Mouse (Mus musculus): ENCODE measurements around the gene Rrn3.
"Not testable (repeated sequence)": the region's sequence is repeated elsewhere in the genome, so short reads cannot be mapped to it uniquely, and the experiment has no call there.

Gene Rrn3

GRCm38 (mm10) chr16:13780353-13781036 is at the start of gene Rrn3:
Gene Rrn3 (plus strand): TSS chr16:13780708.
- in situ Hi-C loops (cut with MboI, MseI): no loop called here

GRCm38 (mm10) chr16:13732786-13733185 is 47.7 kb upstream of the Rrn3 start:
- in situ Hi-C loops (cut with MboI, MseI): no loop called here

GRCm38 (mm10) chr16:13733518-13734137 is 46.9 kb upstream of the Rrn3 start:
- in situ Hi-C loops (cut with MboI, MseI): no loop called here

GRCm38 (mm10) chr16:13735977-13736376 is 44.5 kb upstream of the Rrn3 start:
- in situ Hi-C loops (cut with MboI, MseI): no loop called here

DNA sequence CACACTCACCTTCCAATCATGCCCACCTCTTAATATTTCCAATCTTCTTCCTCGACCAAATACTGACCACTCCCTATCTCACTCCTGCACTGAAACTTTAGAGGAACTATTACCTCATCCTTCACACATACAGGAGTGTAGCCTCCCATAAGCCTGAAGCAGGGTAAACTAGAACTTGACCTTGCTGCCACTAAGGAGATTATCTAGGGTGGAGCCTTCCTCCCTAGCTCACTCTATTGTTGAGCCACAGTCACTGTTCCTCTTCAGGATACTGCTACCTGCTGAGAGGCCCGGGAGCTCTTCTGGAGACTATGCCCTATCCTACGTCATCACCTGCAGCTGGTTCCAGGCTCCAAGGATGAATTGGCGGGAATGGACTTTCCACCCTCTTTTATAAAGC is 41.5 kb upstream of the Rrn3 start:
- in situ Hi-C loops (cut with MboI, MseI): not testable (repeated sequence)

DNA sequence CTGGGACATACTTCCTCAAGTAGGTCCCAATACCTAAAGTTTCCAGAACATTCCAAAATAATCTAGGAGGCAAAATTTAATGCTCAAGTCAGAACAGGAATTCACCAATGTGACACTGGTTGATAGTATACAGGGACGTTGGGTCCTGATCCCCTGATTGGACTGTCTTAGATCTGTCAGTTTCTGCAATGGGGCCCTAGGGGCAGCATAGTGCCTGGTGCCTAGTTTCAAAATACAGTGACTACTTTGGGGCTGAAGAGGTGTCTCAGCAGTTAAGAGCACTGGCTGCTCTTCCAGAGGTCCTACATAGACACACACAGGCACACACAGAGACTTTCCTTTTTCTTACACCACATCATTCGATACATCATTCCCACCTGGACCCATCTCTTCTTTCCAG is 39.7 kb upstream of the Rrn3 start:
- in situ Hi-C loops (cut with MboI, MseI): no loop called here

- in situ Hi-C loops (cut with MboI, MseI): no loop called here
Observed at GRCm38 (mm10) chr16:13747708-13748107, 32.8 kb upstream of the Rrn3 start.

GRCm38 (mm10) chr16:13748124-13748523 is 32.4 kb upstream of the Rrn3 start:
- in situ Hi-C loops (cut with MboI, MseI): no loop called here

GRCm38 (mm10) chr16:13748813-13749212 is 31.7 kb upstream of the Rrn3 start:
- in situ Hi-C loops (cut with MboI, MseI): not testable (repeated sequence)

GRCm38 (mm10) chr16:13749306-13749705 is 31.2 kb upstream of the Rrn3 start:
- in situ Hi-C loops (cut with MboI, MseI): no loop called here

- in situ Hi-C loops (cut with MboI, MseI): no loop called here
Observed at GRCm38 (mm10) chr16:13749981-13750380, 30.5 kb upstream of the Rrn3 start.

- in situ Hi-C loops (cut with MboI, MseI): no loop called here
Observed at GRCm38 (mm10) chr16:13750626-13751025, 29.9 kb upstream of the Rrn3 start.

GRCm38 (mm10) chr16:13753986-13754385 is 26.5 kb upstream of the Rrn3 start:
- in situ Hi-C loops (cut with MboI, MseI): no loop called here

GRCm38 (mm10) chr16:13754400-13755190 is 25.9 kb upstream of the Rrn3 start:
- in situ Hi-C loops (cut with MboI, MseI): no loop called here

- in situ Hi-C loops (cut with MboI, MseI): no loop called here
Observed at GRCm38 (mm10) chr16:13757823-13758222, 22.7 kb upstream of the Rrn3 start.

GRCm38 (mm10) chr16:13762807-13763206 is 17.7 kb upstream of the Rrn3 start:
- in situ Hi-C loops (cut with MboI, MseI): not testable (repeated sequence)

GRCm38 (mm10) chr16:13764519-13764918 is 16.0 kb upstream of the Rrn3 start:
- in situ Hi-C loops (cut with MboI, MseI): no loop called here

- in situ Hi-C loops (cut with MboI, MseI): no loop called here
Observed at GRCm38 (mm10) chr16:13766367-13766766, 14.1 kb upstream of the Rrn3 start.

- in situ Hi-C loops (cut with MboI, MseI): not testable (repeated sequence)
Observed at GRCm38 (mm10) chr16:13771603-13772002, 8.9 kb upstream of the Rrn3 start.

DNA sequence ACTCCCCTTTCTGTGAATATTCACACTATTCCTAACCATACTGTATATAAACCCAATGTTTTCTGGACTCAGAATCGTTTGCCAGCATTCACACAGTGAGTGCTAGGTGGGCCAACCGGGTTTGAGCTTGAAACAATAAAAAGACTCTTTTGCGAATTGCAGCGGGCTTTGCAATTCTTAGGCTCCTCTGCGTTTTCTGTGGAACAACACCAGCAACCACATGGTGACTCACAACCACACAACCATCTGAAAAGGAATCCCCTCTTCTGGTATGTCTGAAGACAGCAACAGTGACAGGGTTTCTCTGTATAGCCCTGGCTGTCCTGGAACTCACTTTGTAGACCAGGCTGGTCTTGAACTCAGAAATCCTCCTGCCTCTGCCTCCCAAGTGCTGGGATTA is 8.5 kb upstream of the Rrn3 start:
- in situ Hi-C loops (cut with MboI, MseI): not testable (repeated sequence)

DNA sequence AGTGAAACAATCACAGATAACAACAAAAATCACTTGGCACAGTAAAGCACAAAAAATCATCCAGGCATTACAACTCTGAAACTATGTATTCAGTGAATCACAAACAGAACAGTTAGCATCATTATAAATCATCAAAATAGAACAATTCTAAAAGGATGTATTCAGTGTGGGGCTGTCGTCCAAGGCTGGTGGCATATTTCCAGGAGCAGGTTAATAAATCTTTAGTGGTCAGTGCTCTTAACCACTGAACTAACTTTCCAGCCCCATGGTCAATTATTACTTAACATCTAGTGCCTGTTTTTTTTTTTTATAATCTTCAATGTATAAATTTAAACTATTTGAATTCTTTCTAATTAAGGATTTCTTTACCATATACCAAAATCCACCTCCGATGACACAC is 6.5 kb upstream of the Rrn3 start:
- in situ Hi-C loops (cut with MboI, MseI): not testable (repeated sequence)

- in situ Hi-C loops (cut with MboI, MseI): not testable (repeated sequence)
Observed at GRCm38 (mm10) chr16:13774651-13775050, 5.9 kb upstream of the Rrn3 start.

DNA sequence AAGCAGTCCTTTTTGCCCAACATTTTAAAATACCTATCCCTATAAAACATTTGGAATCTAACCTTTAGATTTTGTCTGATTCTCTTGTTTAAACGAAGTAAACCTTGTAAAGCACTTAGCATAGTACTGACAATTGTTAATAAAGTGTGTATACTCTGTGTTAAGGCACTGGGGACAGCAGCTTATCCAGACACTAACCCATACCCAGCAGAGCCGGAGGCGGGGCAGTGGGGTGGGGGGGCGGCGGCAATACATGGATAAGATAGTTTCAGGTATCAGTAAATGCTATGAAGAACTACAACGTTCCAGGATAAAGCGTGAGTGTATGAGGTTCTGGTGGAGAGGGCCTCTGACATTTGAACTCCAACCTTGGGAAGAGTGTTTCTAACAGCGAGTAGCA is 708 bp downstream of the Rrn3 start:
- in situ Hi-C loops (cut with MboI, MseI): no loop called here
